Mouse (Mus musculus): ENCODE measurements around the gene Pitpnm3. TPM values are rescaled to one million over a fixed set of nuclear protein-coding genes. Genes with fewer than 3 reads are reported as not detected.

Pitpnm3 gene
- 0.03 TPM in 2 replicates for polyA plus RNA-seq (2012; rRNA removed)

DNA sequence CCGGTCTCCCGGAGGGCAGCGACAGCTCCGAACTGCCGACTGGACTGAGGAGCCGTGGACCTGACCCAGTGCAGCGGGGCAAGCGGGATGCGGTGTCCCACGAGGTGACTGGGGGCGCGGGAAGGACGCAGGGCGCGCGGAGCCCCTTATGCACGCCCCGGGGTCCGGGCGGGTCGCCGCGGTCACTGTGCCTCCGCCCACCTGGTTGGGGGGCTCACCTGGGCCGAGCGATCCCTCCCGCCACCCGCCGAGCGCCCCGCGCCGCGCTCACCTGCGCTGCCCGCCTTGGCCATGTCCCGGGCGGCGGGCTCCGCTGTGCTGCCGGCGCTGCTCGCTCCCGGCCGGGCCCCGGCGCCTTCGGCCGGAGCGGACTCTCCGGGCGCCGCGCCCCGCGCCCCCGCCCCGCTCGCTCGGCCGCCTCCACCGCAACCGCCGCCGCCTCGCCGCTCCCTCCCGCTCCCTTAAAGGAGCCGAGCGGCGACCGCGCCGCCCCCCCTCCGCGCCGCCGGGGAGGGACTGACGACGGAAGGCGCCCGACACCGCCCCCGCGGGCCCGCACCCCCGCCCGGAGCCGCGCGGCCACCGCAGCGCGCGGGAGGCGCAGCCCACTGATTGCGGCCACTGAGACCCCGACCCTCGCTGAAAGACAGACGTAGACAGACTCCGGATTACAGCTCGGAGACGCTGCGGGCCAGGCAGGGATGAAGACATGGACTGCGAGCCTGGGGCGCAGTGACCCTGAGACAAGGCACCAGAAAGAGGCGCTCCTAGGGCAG, at the start of gene Pitpnm3:
TSS of gene Pitpnm3 (minus strand) at position 396 of the 776 bp plus-strand sequence.

GRCm38 (mm10) chr11:72041768-72042607, 93.6 kb downstream of the Pitpnm3 start, which contains the start of gene Pimreg:
Pimreg (plus strand) TSS chr11:72042032.

DNA sequence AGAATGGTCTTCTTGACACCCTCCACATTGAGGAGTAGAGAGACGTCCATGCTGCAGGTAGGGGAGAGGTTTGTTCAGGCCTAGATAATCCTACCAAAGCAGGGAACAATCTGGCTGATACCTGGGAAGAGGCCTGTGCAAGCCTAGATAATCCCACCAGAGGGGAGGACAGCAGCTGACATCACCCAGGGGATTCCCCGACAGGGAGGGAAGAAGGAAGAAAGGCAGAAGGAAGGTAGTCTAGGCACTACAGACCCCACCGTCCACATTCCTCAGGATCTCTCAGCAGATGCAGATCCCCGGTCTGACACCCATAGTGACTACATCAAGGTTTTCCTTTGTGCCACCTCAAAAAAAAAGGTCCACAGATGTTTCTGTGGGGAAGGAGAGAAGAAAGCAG, 98.2 kb downstream of the Pitpnm3 start, which contains the start of gene Aipl1:
TSS of gene Aipl1 (minus strand) at position 101 of the 400 bp plus-strand sequence.

Other genes with a start within 250 kb of the Pitpnm3 start
- gene Aipl1, start 98.3 kb downstream of the Pitpnm3 start, polyA plus RNA-seq (2012; rRNA removed), result 0.07 and 0.09 TPM in 2 replicates
- gene Pimreg, start 93.7 kb downstream of the Pitpnm3 start, polyA plus RNA-seq (2012; rRNA removed), result 11.9 and 13.7 TPM in 2 replicates
- gene Gm43951, start 71.1 kb upstream of the Pitpnm3 start, polyA plus RNA-seq (2012; rRNA removed), result 0.08 and 0.09 TPM in 2 replicates
- gene 4933427D14Rik, start 71.7 kb upstream of the Pitpnm3 start, polyA plus RNA-seq (2012; rRNA removed), result 2.1 and 2.2 TPM in 2 replicates
- gene Txndc17, start 71.8 kb upstream of the Pitpnm3 start, polyA plus RNA-seq (2012; rRNA removed), result 47.2 and 50.0 TPM in 2 replicates
- gene Med31, start 79.8 kb upstream of the Pitpnm3 start, polyA plus RNA-seq (2012; rRNA removed), result 8.2 and 8.4 TPM in 2 replicates
- not detected in 2 replicates for gene Slc13a5, start 131.4 kb upstream of the Pitpnm3 start, polyA plus RNA-seq (2012; rRNA removed)
- 2.6 and 3.7 TPM in 2 replicates for gene Xaf1, start 165.9 kb upstream of the Pitpnm3 start, polyA plus RNA-seq (2012; rRNA removed)
- not detected in 2 replicates for gene Fbxo39, start 178.7 kb upstream of the Pitpnm3 start, polyA plus RNA-seq (2012; rRNA removed)
- gene Tekt1, start 226.7 kb upstream of the Pitpnm3 start, polyA plus RNA-seq (2012; rRNA removed), result 0.01 and 0.05 TPM in 2 replicates

All from liver, embryonic 14 days (tissue).